Mouse (Mus musculus): ENCODE measurements around the gene Kcnh2. TPM values are rescaled to one million over a fixed set of nuclear protein-coding genes. Genes with fewer than 3 reads are reported as not detected.
A peak's percentile ranks its signal among the peaks of the same experiment; 100 is the strongest.

Gene Kcnh2
- total RNA-seq, 2 experiments from 2014 or later, result 1.8 to 4.2 TPM

DNA sequence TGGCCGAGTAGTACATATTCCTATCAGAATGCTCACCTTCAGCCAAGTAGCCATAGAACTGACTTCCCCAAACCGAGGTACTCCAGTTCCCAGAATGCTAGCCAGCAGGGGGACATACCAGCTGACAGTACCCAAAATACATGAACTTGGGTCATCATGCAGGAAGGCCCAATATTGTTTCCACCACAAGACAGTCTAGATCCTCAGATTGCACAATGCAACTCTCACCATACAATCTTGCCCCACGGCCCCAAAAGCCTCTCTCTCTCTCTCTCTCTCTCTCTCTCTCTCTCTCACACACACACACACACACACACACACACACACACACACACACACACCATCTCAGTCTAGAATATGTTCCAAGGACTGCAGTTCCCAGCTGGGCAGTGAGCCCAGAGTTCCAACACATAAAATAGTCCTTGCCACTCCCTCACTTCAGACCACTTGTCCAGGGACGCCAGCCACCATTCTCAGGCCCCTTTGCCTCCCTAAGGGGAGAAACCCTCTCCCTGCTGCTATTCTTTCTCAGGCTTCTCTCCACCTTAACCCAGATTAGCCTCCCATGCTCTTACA lies 24.5 kb downstream of the Kcnh2 start:
- intact Hi-C loops (cut with DNase I; ENCODE audit: low total_unique reads), result no loop called here
- DNase-seq, result no peak

DNA sequence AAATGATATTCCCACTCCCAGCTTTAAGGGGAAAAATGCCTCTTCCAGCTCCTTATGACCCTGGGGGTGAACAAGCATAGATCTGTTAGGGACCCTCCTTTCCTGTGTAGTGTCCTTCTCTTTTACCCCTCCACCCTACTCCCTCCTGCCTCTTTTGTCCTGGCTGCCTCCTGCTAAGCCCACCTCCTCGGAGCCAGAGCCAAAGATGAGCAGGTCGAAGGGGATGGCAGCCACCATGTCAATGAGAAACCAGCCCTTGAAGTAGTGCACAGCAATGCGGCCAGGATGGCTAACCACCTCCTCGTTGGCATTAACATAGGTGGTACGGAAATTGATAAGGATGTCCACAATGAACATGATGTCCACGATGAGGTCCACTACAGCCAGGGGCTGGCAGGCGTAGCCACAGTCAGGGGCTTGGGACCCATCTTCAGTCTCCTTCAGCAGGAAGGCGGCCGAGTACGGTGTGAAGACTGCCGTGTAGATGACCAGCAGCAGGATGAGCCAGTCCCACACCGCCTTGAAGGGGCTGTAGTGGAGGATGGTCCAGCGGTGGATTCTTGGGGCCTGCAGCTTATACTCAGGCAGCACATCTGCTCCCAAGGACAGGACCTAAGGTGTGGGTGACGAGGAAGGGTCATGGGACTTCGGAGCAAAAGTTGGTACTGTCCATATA lies 25.1 kb downstream of the Kcnh2 start:
- no peak for DNase-seq
- intact Hi-C loops (cut with DNase I; ENCODE audit: low total_unique reads), result no loop called here

DNA sequence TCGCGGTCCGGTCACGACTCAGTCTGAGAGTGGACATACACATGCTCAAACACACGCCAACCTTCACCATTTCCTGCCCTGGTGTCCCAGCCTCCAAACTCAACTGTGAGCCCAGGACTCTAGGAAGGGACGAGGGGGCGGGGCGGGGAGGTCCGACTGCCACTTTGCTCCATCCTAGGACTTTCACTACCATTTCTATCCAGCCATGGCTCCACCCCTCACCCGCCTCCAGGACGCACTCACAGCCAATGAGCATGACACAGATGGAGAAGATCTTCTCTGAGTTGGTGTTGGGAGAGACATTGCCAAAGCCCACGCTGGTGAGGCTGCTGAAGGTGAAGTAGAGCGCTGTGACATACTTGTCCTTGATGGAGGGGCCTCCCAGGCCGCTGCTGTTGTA lies 26.2 kb downstream of the Kcnh2 start:
- intact Hi-C loops (cut with DNase I; ENCODE audit: low total_unique reads), result no loop called here
- DNase-seq, result no peak

DNA sequence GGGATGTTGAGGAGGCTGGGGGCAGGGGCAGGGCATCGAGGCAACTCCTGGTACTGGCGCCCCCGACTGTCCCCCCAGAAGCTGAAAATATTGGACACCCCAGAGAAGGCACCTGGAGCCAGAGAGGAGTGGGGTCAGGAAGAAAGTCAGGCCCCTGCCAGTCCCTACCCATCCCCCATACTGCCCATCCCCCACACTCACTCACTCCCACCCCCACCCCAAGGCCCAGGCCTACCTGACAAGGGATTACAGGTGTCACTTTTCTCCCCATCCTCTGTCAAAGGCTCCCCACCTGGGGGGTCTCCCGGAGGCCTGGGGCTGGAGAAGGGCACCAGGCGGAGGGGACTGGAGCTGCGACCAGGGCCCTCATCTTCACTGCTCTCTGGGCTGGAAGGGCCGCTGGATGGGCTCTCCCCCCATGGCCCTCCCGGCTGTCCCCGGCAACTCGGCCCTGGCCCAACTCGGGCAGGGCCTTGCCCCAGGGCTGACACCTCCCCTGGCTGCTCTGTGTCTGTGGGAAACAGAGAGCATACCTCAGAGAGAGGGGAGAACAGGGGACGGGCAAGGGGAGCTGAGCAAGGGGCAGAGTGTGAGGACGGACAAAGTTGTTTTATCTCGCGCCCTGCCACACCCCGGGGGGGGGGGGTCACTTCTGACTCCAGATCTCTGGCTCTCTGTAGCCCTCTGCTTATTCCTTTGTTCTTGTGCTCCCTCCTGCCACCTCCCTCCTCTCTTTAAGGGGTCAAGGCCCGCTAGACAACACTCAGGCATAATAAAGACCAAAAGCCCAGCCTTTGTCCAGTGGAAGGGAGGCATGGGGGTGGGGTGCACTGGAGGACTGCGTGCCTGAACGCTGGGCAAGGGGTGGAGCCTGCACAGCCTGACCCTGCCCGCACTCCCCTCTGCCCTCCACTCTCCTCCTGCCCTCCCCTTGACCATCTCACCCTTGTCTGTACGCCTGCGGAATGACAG lies 29.4 kb downstream of the Kcnh2 start:
- DNase-seq, result no peak
- intact Hi-C loops (cut with DNase I; ENCODE audit: low total_unique reads), result no loop called here

DNA sequence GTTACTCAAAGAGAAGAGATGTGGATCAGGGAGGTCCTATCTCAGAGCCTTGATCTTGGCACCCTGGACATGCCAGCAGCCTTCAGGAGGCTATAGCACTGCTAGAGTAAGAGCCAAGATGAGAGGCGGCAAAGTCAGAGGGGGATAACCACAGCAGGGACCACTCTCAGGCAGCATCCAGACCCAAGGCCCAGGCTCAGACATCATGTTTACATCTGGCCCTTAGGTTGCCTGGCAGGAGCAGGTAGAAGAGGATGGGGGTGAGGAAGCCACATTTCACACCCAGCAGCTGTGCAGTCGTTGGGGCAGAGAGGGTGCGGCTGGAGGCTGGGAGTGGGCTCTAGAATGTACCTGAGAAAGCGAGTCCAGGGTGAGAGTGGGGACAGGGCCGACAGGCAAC lies 30.5 kb downstream of the Kcnh2 start:
- intact Hi-C loops (cut with DNase I; ENCODE audit: low total_unique reads), result no loop called here

DNA sequence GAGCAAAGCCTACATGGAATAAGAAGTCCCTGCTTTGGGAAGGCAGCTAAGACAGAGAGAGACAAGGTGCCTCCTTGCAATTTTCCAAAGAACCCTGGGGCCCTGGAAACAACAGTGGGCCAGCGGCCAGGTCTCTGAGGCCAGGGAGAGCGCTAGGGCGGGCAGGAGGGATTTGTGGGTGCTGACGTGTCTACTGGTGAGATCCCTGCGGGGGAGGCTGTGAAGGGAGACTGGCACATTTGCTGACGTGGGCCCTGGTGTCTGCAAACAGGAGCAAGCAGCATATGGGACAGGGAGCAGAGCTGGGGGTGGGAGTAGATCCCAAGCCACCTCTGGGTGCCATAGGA lies 31.0 kb downstream of the Kcnh2 start:
- DNase-seq, result no peak
- intact Hi-C loops (cut with DNase I; ENCODE audit: low total_unique reads), result no loop called here

More for the DNA sequence above, 30.5 kb downstream of the Kcnh2 start:
- DNase-seq, result no peak

DNA sequence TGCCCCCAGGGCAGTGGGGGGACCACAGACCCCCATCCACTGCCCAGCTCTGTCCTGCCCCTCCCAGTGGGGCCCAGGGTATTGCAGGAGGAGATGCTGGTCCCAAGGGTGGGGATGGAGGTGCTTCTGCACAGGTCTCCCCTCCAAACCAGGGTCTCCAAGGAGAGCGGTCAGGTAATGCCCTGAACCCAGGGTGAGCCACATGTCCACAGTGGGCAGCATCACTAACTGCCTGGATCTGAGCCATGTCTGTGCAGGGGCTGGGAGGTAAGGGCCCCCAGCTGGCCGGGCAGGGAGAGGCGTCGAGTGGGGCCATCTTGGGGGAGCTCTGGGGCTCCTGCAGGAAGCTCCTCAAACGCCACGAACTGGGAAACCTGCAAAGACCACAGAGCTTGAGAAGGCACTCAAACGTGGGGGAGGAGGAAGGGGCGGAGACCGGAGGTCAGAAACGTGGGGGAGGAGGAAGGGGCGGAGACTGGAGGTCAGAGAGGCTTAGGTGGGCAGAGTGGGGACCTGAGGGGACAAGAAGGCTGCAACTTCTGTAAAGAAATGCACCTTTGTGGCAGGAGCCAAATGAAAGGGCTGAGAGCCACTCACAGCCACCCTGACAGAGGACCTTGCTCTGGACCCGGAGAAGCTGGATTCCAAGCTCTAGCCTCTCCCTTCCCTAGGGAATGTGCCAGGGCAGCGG lies 31.5 kb downstream of the Kcnh2 start:
- DNase-seq, result no peak
- intact Hi-C loops (cut with DNase I; ENCODE audit: low total_unique reads), result no loop called here

DNA sequence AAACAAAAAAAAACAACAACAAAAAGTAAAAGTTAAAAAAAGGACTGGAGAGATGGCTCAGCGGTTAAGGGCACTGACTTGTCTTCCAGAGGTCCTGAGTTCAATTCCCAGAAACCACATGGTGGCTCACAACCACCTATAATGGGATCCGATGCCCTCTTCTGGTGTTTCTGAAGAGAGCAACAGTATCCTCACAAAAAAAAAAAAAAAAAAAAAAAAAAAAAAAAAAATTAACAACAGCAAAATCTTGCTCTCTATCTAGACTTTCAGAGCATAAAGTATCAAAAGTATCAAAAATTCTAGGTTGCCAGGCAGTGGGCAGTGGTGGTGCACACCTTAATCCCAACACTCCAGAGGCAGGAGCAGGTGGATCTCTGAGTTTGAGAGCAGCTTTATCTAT lies 42.2 kb downstream of the Kcnh2 start:
- DNase-seq, result no peak
- intact Hi-C loops (cut with DNase I; ENCODE audit: low total_unique reads), result no loop called here

DNA sequence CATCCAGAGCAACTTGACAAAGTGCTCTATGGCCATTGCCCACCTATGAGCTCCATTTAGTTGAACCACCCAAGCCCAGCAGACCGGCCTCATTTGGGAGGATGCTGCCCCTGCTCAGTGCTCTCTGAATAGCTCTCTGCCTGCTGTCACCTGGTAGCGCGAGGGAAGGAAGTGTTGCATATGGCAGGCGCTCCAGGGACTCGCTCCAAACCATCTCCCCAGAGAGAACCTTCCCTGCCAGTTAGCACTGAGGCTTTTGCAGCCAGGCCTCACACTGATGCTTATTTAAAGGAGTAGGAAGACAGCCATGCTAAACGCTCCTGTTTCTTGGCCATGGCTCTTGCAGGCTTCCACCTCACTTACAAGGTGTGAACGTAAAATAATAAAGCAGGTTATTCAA lies 42.8 kb downstream of the Kcnh2 start:
- intact Hi-C loops (cut with DNase I; ENCODE audit: low total_unique reads), result no loop called here
- DNase-seq, result no peak

DNA sequence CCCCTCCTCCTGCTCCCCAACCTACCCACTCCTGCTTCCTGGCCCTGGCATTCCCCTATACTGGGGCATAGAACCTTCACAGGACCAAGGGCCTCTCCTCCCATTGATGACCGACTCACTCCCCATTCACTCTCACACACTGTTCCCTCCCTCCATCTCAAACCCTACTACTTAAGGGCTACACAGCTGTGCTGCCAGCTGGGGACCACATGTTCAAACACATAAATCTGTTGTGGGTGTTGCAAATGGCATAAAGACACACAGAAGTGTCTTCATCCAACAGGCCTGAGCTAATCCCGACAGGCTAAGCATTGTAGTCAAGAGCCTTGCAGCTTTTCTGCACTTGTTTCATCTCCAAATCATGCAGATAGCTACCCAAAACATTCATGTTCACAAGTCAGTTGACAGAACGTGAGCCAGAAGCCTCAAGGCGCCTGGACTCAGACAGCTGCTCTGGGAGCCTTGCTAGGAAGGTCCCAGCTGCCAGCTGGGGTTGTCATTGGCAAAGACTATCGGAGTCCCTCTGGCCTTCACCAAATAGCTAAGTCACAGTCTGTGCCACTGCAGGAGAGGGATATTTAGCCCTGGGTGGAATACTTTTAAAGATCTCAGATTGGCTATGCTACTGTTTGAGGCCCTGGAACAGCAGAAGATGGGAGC lies 44.2 kb downstream of the Kcnh2 start:
- intact Hi-C loops (cut with DNase I; ENCODE audit: low total_unique reads), result no loop called here
- no peak for DNase-seq

DNA sequence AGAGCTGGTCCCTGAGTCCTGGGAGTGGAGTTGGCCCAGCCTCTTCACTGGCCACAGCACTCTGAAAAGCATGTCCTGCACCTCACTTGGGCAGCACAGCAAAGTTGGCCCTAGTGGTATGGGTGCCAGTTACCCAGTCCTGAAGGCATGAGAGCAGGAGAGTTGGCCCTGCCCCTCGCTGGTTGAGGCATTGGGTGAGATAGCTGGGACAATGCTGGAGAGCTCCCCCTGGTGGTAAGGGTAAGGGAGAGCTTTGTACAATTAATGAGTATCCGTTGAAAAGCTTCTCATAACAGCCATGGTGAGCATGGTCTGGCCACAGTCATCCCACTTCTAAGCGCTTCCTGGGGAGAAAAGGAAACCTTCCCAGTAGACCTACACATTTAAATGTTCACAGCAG lies 48.2 kb downstream of the Kcnh2 start:
- DNase-seq, result peak; percentile 24

DNA sequence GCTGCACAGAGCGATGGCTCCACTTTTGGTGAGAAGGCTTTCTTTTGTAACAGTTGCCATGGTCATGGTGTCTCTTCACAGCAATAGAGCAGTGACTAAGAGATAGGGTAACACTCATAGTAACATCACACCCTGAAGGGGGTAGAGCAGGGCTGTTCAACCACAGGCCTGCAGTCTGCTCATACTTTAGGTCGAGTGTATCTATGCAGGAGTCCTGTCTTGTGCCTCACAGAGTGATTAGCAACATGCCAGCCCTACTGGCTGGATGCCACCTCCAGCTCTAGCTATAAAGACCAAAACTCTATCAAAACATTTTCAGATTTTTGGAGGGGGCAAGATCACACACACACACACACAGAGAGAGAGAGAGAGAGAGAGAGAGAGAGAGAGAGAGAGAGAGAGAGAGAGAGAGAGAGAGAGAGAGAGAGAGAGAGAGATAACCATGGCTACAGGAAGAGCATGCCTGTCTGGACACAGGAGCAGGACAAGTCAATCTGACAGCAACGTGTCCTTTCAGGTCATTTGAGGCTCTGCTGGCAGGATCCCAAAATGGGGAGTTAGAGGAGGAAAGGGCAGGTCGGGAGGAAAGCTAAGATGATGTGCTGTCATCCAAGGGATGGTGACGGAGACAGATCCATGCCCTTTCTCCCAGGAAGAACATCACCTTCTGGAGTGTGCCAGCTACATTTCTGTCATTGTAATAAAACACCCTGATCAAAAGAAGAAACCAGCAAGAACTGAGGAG lies 51.4 kb downstream of the Kcnh2 start:
- intact Hi-C loops (cut with DNase I; ENCODE audit: low total_unique reads), result loop anchor here (5.0 kb wide), 1 partner anchor 33 kb away; no protein-coding TSS in a partner anchor
- DNase-seq, result no peak

More for the DNA sequence above, 48.2 kb downstream of the Kcnh2 start:
- intact Hi-C loops (cut with DNase I; ENCODE audit: low total_unique reads), result loop anchor here (5.0 kb wide), 1 partner anchor 36 kb away; no protein-coding TSS in a partner anchor

DNA sequence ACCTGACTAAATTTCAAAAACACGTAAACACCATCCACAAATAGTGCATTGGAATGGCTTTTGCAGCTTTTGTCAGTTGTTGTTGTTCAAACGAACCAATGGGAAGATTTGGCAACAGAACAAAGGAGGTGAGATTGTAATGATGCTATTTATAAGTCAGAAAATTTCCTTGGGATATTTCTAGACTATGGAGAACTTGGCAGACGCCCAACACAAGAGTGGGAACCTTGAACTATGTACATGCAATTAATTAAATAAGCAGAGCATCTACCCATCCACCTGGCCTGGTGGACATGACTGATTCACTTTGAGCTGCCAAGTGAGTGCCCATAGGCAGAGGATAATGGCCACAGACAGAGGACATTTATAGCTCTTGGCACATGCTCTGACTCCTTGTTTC lies 59.5 kb downstream of the Kcnh2 start:
- intact Hi-C loops (cut with DNase I; ENCODE audit: low total_unique reads), result no loop called here
- DNase-seq, result no peak

DNA sequence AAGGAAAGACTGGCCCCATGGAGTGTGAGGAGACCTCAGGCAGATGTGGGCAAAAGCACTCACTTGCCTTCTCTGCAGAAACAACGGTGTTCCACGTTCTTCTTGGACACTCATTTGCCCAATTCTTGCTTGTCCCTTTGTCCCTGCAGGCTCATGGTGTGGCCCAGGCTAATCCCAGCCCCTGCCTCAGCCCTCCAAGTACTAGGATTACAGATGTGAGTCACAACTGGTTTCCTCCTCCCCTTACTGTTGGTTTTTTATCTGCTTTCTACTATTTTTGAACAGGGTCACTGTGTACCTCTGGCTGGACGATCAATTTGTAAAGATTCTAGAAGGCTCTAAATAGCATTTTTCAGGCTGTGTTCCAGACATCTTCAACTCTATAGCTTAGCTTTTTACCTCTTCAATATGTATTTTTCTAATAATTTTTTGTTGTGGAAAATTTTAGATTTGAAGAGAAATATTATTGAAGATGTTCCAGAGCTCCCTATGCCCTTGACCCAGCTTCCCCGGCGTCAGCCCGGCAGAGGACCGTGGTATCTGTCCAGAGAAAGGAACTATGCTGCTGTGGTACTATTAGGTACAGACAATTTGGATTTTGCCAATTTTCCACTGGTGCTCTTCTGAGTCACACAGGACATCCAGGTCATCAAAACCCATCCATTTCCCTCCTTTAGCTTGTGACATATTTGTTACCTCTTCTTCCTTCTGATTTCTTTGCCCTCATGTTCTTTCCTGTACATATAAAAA lies 65.0 kb downstream of the Kcnh2 start:
- DNase-seq, result no peak
- intact Hi-C loops (cut with DNase I; ENCODE audit: low total_unique reads), result no loop called here

DNA sequence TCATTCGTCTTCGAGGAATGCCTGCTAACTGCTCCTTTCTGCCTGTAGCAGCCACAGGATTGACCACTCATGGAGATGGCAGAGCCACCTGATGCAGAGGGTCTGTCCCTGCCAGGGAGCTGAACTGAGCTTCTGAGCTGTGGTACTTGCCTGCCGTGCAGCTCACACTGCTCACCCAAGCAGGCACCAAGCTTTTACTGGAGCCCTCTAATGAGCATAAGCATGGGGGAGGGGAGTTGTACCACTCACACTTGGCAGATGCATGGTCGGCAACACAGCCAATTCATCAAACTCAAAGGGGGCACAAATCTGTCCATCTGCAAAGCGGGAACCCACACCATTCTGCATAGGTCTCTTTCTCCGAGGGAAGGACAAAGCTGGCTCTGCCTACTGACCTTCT lies 67.3 kb downstream of the Kcnh2 start:
- DNase-seq, result no peak
- intact Hi-C loops (cut with DNase I; ENCODE audit: low total_unique reads), result no loop called here

DNA sequence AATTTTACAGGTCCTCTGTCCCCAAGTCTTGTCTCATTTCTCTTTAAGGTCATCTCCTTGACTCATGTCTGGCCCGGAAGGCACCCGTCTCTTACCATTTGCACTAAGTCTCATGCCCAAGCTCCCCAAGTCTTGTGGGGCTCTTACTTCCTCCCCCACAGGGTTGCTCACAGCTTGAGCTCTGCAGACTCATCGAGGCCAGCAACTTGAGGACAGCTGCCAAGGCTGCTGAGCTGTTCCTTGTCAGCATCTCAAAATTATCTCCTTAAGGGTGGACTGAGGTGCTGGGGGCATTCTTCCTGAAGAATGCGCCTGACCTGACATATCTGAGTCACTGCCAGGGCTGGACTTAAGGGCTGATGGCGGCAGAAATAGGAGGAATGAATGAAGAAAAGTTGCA lies 68.2 kb downstream of the Kcnh2 start:
- intact Hi-C loops (cut with DNase I; ENCODE audit: low total_unique reads), result no loop called here
- DNase-seq, result no peak

DNA sequence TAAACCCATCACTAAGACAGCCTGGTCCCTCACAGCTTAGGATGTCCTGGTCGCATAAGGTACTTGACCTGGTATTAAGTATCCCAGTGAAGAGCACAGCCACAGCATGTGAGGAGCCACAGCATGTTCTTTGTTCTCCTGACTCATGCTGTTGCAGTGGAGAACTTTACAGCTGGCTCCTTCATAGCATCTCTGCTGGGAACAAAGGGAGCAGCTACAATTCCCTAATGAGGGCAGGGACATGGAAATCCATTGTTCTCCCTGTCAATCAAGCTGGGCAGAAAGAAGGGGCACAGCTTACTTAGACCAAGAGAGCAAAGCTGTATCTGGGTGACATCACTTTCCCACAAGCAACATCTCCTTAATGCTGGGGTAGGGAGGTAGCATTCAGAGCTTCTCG lies 70.9 kb downstream of the Kcnh2 start:
- intact Hi-C loops (cut with DNase I; ENCODE audit: low total_unique reads), result no loop called here
- DNase-seq, result no peak

DNA sequence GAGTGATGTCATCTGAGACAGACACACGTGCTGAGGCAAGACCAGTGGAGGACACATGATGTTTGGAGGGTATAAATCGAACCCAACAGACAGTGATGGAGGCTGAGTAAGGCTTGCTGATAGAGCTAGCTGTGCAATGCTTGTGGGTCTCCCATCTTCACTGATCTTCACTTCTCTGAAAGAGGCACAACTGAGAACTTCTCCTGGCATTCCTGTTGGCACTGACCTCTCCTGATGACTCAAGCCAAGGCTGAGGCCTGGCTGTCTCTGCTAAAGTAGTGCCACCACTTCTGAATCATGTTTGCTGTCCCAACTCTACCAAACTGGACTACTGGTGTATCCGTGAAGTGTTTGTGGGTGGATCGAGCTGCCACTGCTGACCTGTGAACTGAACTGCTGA lies 71.9 kb downstream of the Kcnh2 start:
- intact Hi-C loops (cut with DNase I; ENCODE audit: low total_unique reads), result no loop called here
- DNase-seq, result no peak
